27 mouse cellular contexts compared by ENCODE assay signal in the genomic region with DNA sequence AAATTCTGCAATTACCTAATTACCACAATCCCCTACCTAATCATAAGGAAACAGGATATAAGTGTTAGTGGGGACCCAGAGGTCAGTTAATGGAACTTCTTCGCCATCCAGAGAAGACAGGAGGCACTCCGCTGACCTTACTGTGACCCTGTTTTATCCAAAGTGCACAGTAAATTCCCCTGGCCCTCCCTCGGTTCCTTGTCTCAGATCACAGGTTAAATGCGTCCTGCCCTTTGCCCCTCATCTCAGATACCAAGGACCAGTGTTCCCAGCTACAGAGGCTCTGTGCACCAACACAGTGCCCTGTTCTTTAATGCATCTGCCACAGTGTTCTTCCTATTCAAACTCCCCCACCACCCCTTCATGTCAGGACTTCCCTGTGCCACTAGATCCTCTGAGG. TPM values are rescaled to one million over a fixed set of nuclear protein-coding genes. Genes with fewer than 3 reads are reported as not detected.
DNase-seq lines count a peak whose midpoint lies in the region; ATAC-seq lines count a peak whose summit lies in the region.
"Had no signal": no experiment of that assay in that cellular context is flagged by ENCODE, and none has a peak within 500 bp of the region (broad histone marks: within the 10 kb centered on the region; RNA-seq: fewer than 3 reads in every experiment).

No protein-coding gene starts in this region.

- H3K4me1 ChIP-seq in heart, embryonic 10.5 days = peaks cover 45% of the 10 kb centered on the region
- peaks cover 12% of the 10 kb centered on the region; the same call in 1 of the 2 replicates for H3K4me1 ChIP-seq in neural tube, embryonic 13.5 days (replicated peaks)
- H3K4me1 ChIP-seq in embryonic facial prominence, embryonic 10.5 days = peaks cover 57% of the 10 kb centered on the region
- no peaks in the 10 kb centered on the region for H3K4me1 ChIP-seq in forebrain, embryonic 16.5 days (replicated peaks; ENCODE audit: control insufficient read depth, insufficient read depth, low read length)
- H3K4me1 ChIP-seq: hindbrain, embryonic 15.5 days had no signal

- no peaks in the 10 kb centered on the region for H3K36me3 ChIP-seq in heart, embryonic 10.5 days
- no peaks in the 10 kb centered on the region for H3K36me3 ChIP-seq in neural tube, embryonic 13.5 days
- peaks cover 5% of the 10 kb centered on the region; the same call in 1 of the 2 replicates for H3K36me3 ChIP-seq in embryonic facial prominence, embryonic 10.5 days (replicated peaks)
- H3K36me3 ChIP-seq in forebrain, embryonic 16.5 days (ENCODE audit: control insufficient read depth, insufficient read depth) = no peaks in the 10 kb centered on the region
- H3K36me3 ChIP-seq: embryonic facial prominence, embryonic 15.5 days; hindbrain, embryonic 12.5 days; hindbrain, embryonic 15.5 days had no signal

- no peak overlapping the region for H3K4me2 ChIP-seq in neural tube, embryonic 13.5 days
- H3K4me2 ChIP-seq in forebrain, embryonic 16.5 days (ENCODE audit: low read length) = no peak overlapping the region
- H3K4me2 ChIP-seq: embryonic facial prominence, embryonic 12.5 days; embryonic facial prominence, embryonic 15.5 days; heart, embryonic 11.5 days; hindbrain, embryonic 12.5 days; hindbrain, embryonic 15.5 days had no signal

- no peaks in the 10 kb centered on the region for H3K27me3 ChIP-seq in heart, embryonic 10.5 days (ENCODE audit: insufficient read depth, poor library complexity, severe bottlenecking)
- no peaks in the 10 kb centered on the region for H3K27me3 ChIP-seq in neural tube, embryonic 13.5 days
- no peaks in the 10 kb centered on the region for H3K27me3 ChIP-seq in embryonic facial prominence, embryonic 10.5 days (replicated peaks; ENCODE audit: low read depth, poor library complexity, severe bottlenecking)
- H3K27me3 ChIP-seq in forebrain, embryonic 16.5 days (replicated peaks; ENCODE audit: control insufficient read depth, insufficient read depth, low read length) = no peaks in the 10 kb centered on the region
- H3K27me3 ChIP-seq: embryonic facial prominence, embryonic 12.5 days; embryonic facial prominence, embryonic 15.5 days; hindbrain, embryonic 12.5 days; hindbrain, embryonic 15.5 days had no signal

- H3K4me3 ChIP-seq in heart, embryonic 10.5 days = no peak overlapping the region
- H3K4me3 ChIP-seq in neural tube, embryonic 13.5 days = no peak overlapping the region
- no peak overlapping the region for H3K4me3 ChIP-seq in embryonic facial prominence, embryonic 10.5 days
- no peak overlapping the region for H3K4me3 ChIP-seq in forebrain, embryonic 16.5 days (replicated peaks; ENCODE audit: low read length)
- H3K4me3 ChIP-seq: embryonic facial prominence, embryonic 12.5 days; embryonic facial prominence, embryonic 15.5 days; hindbrain, embryonic 12.5 days; hindbrain, embryonic 15.5 days had no signal

- 12% methylated on average over 4 of the region's 4 CpGs for WGBS in heart, embryonic 10.5 days
- WGBS in neural tube, embryonic 13.5 days = 43% methylated on average over 4 of the region's 4 CpGs
- WGBS in embryonic facial prominence, embryonic 10.5 days = 16% methylated on average over 4 of the region's 4 CpGs
- 70% methylated on average over 4 of the region's 4 CpGs for WGBS in forebrain, embryonic 16.5 days

- H3K9me3 ChIP-seq in heart, embryonic 10.5 days = no peaks in the 10 kb centered on the region
- no peaks in the 10 kb centered on the region for H3K9me3 ChIP-seq in neural tube, embryonic 13.5 days
- H3K9me3 ChIP-seq in embryonic facial prominence, embryonic 10.5 days = no peaks in the 10 kb centered on the region
- no peaks in the 10 kb centered on the region for H3K9me3 ChIP-seq in forebrain, embryonic 16.5 days (ENCODE audit: control insufficient read depth, low read length)
- H3K9me3 ChIP-seq: embryonic facial prominence, embryonic 12.5 days; embryonic facial prominence, embryonic 15.5 days; hindbrain, embryonic 12.5 days; hindbrain, embryonic 15.5 days had no signal

- no peak overlapping the region for H3K27ac ChIP-seq in heart, embryonic 10.5 days
- no peak overlapping the region for H3K27ac ChIP-seq in neural tube, embryonic 13.5 days (replicated peaks)
- H3K27ac ChIP-seq in embryonic facial prominence, embryonic 10.5 days (replicated peaks) = no peak overlapping the region; the same call in 1 of the 2 replicates
- no peak overlapping the region for H3K27ac ChIP-seq in forebrain, embryonic 16.5 days (ENCODE audit: low read length)
- H3K27ac ChIP-seq: embryonic facial prominence, embryonic 12.5 days; embryonic facial prominence, embryonic 15.5 days; hindbrain, embryonic 12.5 days; hindbrain, embryonic 15.5 days had no signal

- H3K9ac ChIP-seq in neural tube, embryonic 13.5 days = 0 out of 2 replicates have a peak overlapping the region, but pooled peaks have one; percentile 5
- H3K9ac ChIP-seq in forebrain, embryonic 16.5 days (replicated peaks; ENCODE audit: low read depth, low read length) = no peak overlapping the region
- H3K9ac ChIP-seq: embryonic facial prominence, embryonic 12.5 days; embryonic facial prominence, embryonic 15.5 days; hindbrain, embryonic 12.5 days; hindbrain, embryonic 15.5 days had no signal

- no peak for ATAC-seq in neural tube, embryonic 13.5 days (ENCODE audit: low read depth)
- ATAC-seq in forebrain, embryonic 16.5 days = no peak
- ATAC-seq: CD4-positive, CD25-positive, alpha-beta regulatory T cell, adult 4 months; forebrain, embryonic 14.5 days had no signal

- peak; percentile 43 for DNase-seq in heart, embryonic 10.5 days (ENCODE audit: low spot score)
- DNase-seq in heart, adult 8-10 months (ENCODE audit: low spot score) = no peak
- no peak for DNase-seq in neural tube, embryonic 10.5 days (ENCODE audit: extremely low spot score, low spot score)
- peak; percentile 47 for DNase-seq in embryonic facial prominence, embryonic 10.5 days (ENCODE audit: low spot score)
- peak; percentile 71 for DNase-seq in yolk sac, embryonic 10.5 days (ENCODE audit: low spot score)
- no peak for DNase-seq in gastrocnemius, adult 18-20 months (ENCODE audit: low spot score)
- DNase-seq: adrenal gland, adult 2 months; adrenal gland, postnatal 14 days; cerebellum, adult 11 months; cerebellum, adult 2 months; cerebellum, adult 9-11 months; cerebellum, postnatal 36 days; gastrocnemius, postnatal 10 days; heart, adult 18-20 months; heart, postnatal 36 days; kidney, adult 18-20 months; kidney, adult 9 months had no signal

RNA-seq across cellular contexts. Expression of gene Arhgap28, which starts 18.4 kb away (rescaled TPM):
- polyA plus RNA-seq in heart, embryonic 10.5 days (2016; fragmentation: Nextera tagmentation; extraction: Ambion mirVana) = 23.0 and 38.1 TPM in 2 replicates
- 1 to 10 TPM; 1.3 to 2.4 (median 2.0) TPM for total RNA-seq in heart, adult 8-10 months (2022)
- polyA plus RNA-seq in neural tube, embryonic 13.5 days (2015; fragmentation: Nextera tagmentation; extraction: Ambion mirVana) = 15.1 and 16.8 TPM in 2 replicates
- 55.7 and 57.5 TPM in 2 replicates for polyA plus RNA-seq in embryonic facial prominence, embryonic 10.5 days (2016; fragmentation: Nextera tagmentation; extraction: Ambion mirVana)
- 6.7 and 8.5 TPM in 2 replicates for polyA plus RNA-seq in forebrain, embryonic 16.5 days (2015; fragmentation: Nextera tagmentation; extraction: Ambion mirVana)
- total RNA-seq in gastrocnemius, adult 18-20 months (2021) = under 1 TPM; 0.30 to 0.47 TPM
- total RNA-seq: MEL had no signal
- polyA plus RNA-seq: CD4-positive, CD25-positive, alpha-beta regulatory T cell, adult 4 months had no signal

Comparison
In these comparisons a context has a peak if more than half of its experiments do, and no peak if none do; other contexts are left out.
1. DNase-seq: peak in heart, embryonic 10.5 days (single experiment), embryonic facial prominence, embryonic 10.5 days (single experiment) and yolk sac, embryonic 10.5 days (single experiment); none in heart, adult 8-10 months (single experiment), neural tube, embryonic 10.5 days (single experiment) and gastrocnemius, adult 18-20 months (single experiment).